ENCODE assay signal across 16 mouse cellular contexts in the genomic region with DNA sequence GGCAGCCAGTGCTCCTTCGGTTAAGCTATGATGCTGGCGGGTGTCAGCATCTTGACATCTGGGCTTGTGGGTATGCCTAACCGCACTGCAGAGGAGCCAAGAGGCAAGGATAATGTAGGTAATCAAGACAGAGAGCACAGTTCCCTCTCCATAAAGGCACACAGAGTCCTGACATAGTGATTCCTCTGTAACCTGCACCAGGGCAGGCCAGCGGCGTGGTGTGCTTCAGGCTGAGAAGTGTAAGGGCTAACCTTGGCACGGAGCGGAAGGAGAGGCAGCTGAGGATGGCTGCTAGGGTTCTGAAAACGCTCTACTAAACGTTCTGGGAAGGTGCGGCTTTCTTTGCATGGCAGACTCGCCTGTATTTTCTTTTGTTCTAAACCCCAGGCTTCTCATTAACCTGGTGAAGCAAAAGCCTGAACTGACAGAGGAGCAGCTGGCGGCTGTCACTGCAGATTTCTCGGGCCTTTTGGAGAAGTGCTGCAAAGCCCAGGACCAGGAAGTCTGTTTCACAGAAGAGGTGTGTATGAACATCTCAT. TPM values are rescaled to one million over a fixed set of nuclear protein-coding genes. Genes with fewer than 3 reads are reported as not detected.
DNase-seq lines count a peak whose midpoint lies in the region; ATAC-seq and TF ChIP-seq lines count a peak whose summit lies in the region.
"Had no signal": no experiment of that assay in that cellular context is flagged by ENCODE, and none has a peak within 500 bp of the region (broad histone marks: within the 10 kb centered on the region; RNA-seq: fewer than 3 reads in every experiment).

No protein-coding gene starts in this region.

- no peaks in the 10 kb centered on the region for H3K9me3 ChIP-seq in forebrain, embryonic 11.5 days (ENCODE audit: control insufficient read depth, low read length)
- no peaks in the 10 kb centered on the region for H3K9me3 ChIP-seq in forebrain, postnatal 0 days (ENCODE audit: low read length)
- no peaks in the 10 kb centered on the region for H3K9me3 ChIP-seq in liver, postnatal 0 days (ENCODE audit: low read length)
- no peaks in the 10 kb centered on the region for H3K9me3 ChIP-seq in liver, embryonic 11.5 days (ENCODE audit: control insufficient read depth, low read length)
- H3K9me3 ChIP-seq: liver, embryonic 13.5 days had no signal

- no peak for TF ChIP-seq EP300 in liver, postnatal 0 days (IDR thresholded peaks at IDR 0.05; ENCODE audit: low read depth)

- WGBS in forebrain, embryonic 11.5 days, result 48% methylated on average over 13 of the region's 13 CpGs
- WGBS in forebrain, postnatal 0 days, result 37% methylated on average over 13 of the region's 13 CpGs
- 62% methylated on average over 13 of the region's 13 CpGs for WGBS in liver, postnatal 0 days (ENCODE audit: insufficient replicate concordance)
- 56% methylated on average over 13 of the region's 13 CpGs for WGBS in liver, embryonic 11.5 days

- no peak overlapping the region for H3K9ac ChIP-seq in forebrain, embryonic 11.5 days (ENCODE audit: low read length)
- H3K9ac ChIP-seq in forebrain, postnatal 0 days, result no peak overlapping the region
- no peak overlapping the region for H3K9ac ChIP-seq in liver, postnatal 0 days (replicated peaks)
- H3K9ac ChIP-seq in liver, embryonic 11.5 days (ENCODE audit: low read depth, low read length), result no peak overlapping the region
- H3K9ac ChIP-seq: liver, embryonic 13.5 days had no signal

- H3K27ac ChIP-seq in forebrain, embryonic 11.5 days (ENCODE audit: low read depth, low read length), result no peak overlapping the region
- H3K27ac ChIP-seq in forebrain, postnatal 0 days (ENCODE audit: low read depth, low read length), result no peak overlapping the region
- no peak overlapping the region for H3K27ac ChIP-seq in liver, postnatal 0 days (ENCODE audit: low read depth)
- no peak overlapping the region for H3K27ac ChIP-seq in liver, embryonic 11.5 days (ENCODE audit: low read depth, low read length)
- H3K27ac ChIP-seq: liver, embryonic 13.5 days had no signal

- TF ChIP-seq CTCF in forebrain, postnatal 0 days (IDR thresholded peaks at IDR 0.05; ENCODE audit: low read depth), result no peak
- TF ChIP-seq CTCF in liver, postnatal 0 days (IDR thresholded peaks at IDR 0.05; ENCODE audit: low read depth), result no peak

- H3K4me1 ChIP-seq in forebrain, embryonic 11.5 days (replicated peaks; ENCODE audit: control insufficient read depth, insufficient read depth, low read length), result no peaks in the 10 kb centered on the region
- no peaks in the 10 kb centered on the region for H3K4me1 ChIP-seq in forebrain, postnatal 0 days (ENCODE audit: insufficient read depth)
- no peaks in the 10 kb centered on the region for H3K4me1 ChIP-seq in liver, postnatal 0 days (ENCODE audit: insufficient read depth)
- no peaks in the 10 kb centered on the region for H3K4me1 ChIP-seq in liver, embryonic 11.5 days (replicated peaks; ENCODE audit: control insufficient read depth, insufficient read depth, low read length)
- H3K4me1 ChIP-seq: liver, embryonic 13.5 days had no signal

- ATAC-seq in forebrain, embryonic 11.5 days (replicated peaks; ENCODE audit: low FRiP score), result 0 out of 2 replicates have a peak, but pooled peaks have one; percentile 33
- no peak for ATAC-seq in forebrain, postnatal 0 days
- peak; percentile 6; the same call in 1 of the 2 replicates for ATAC-seq in liver, postnatal 0 days
- ATAC-seq in liver, embryonic 11.5 days (replicated peaks; ENCODE audit: low FRiP score), result no peak
- ATAC-seq: Patski had no signal

- no peaks in the 10 kb centered on the region for H3K27me3 ChIP-seq in forebrain, embryonic 11.5 days (ENCODE audit: control insufficient read depth, insufficient read depth, low read length)
- H3K27me3 ChIP-seq in forebrain, postnatal 0 days (ENCODE audit: insufficient read depth, low read length), result no peaks in the 10 kb centered on the region
- no peaks in the 10 kb centered on the region for H3K27me3 ChIP-seq in liver, postnatal 0 days (ENCODE audit: insufficient read depth, low read length)
- no peaks in the 10 kb centered on the region for H3K27me3 ChIP-seq in liver, embryonic 11.5 days (replicated peaks; ENCODE audit: control insufficient read depth, insufficient read depth, low read length)
- H3K27me3 ChIP-seq: liver, embryonic 13.5 days had no signal

- H3K4me3 ChIP-seq in forebrain, embryonic 11.5 days (ENCODE audit: low read depth, low read length), result no peak overlapping the region
- no peak overlapping the region for H3K4me3 ChIP-seq in forebrain, postnatal 0 days (ENCODE audit: low read depth, low read length)
- H3K4me3 ChIP-seq in liver, postnatal 0 days (ENCODE audit: low read depth, low read length), result no peak overlapping the region
- no peak overlapping the region for H3K4me3 ChIP-seq in liver, embryonic 11.5 days (ENCODE audit: low read depth, low read length)
- H3K4me3 ChIP-seq: liver, embryonic 13.5 days; myocyte had no signal

- no peak overlapping the region for H3K4me2 ChIP-seq in forebrain, embryonic 11.5 days (ENCODE audit: low read depth, low read length, severe bottlenecking)
- no peak overlapping the region for H3K4me2 ChIP-seq in forebrain, postnatal 0 days (ENCODE audit: low read depth)
- H3K4me2 ChIP-seq in liver, postnatal 0 days (ENCODE audit: low read depth, low read length), result no peak overlapping the region
- no peak overlapping the region for H3K4me2 ChIP-seq in liver, embryonic 11.5 days
- H3K4me2 ChIP-seq: liver, embryonic 13.5 days had no signal

- DNase-seq in forebrain, embryonic 11.5 days (ENCODE audit: low spot score), result no peak
- DNase-seq in forebrain, postnatal 0 days, result no peak
- no peak for DNase-seq in liver, postnatal 0 days
- no peak for DNase-seq in liver, embryonic 11.5 days (ENCODE audit: low spot score)
- peak; percentile 6 to 28 for DNase-seq in kidney, postnatal 36 days
- peak; percentile 81 for DNase-seq in yolk sac, embryonic 10.5 days (ENCODE audit: low spot score)
- DNase-seq in urinary bladder, postnatal 14 days (ENCODE audit: low spot score), result no peak
- no peak for DNase-seq in heart, adult 8-10 months (ENCODE audit: low spot score)
- DNase-seq: adrenal gland, postnatal 14 days; B cell, adult 2 months; liver, embryonic 13.5 days; lung, postnatal 36 days; thymus, postnatal 14 days had no signal

- no peaks in the 10 kb centered on the region for H3K36me3 ChIP-seq in forebrain, embryonic 11.5 days (ENCODE audit: control insufficient read depth, insufficient read depth, low read length)
- H3K36me3 ChIP-seq in forebrain, postnatal 0 days (ENCODE audit: insufficient read depth), result no peaks in the 10 kb centered on the region
- peaks cover 3% of the 10 kb centered on the region; the same call in 1 of the 2 replicates for H3K36me3 ChIP-seq in liver, postnatal 0 days (replicated peaks; ENCODE audit: insufficient read depth, low read length)
- no peaks in the 10 kb centered on the region for H3K36me3 ChIP-seq in liver, embryonic 11.5 days (ENCODE audit: control insufficient read depth, insufficient read depth, low read length)
- H3K36me3 ChIP-seq: liver, embryonic 13.5 days had no signal

RNA-seq across cellular contexts. Expression of a gene that starts 11.3 kb away (rescaled TPM):
- polyA plus RNA-seq in forebrain, embryonic 11.5 days (2014; fragmentation: Nextera tagmentation; extraction: Ambion mirVana), result not detected in 2 replicates
- not detected in 2 replicates for total RNA-seq in forebrain, postnatal 0 days (2014; rRNA removed)
- not detected in 2 replicates for polyA plus RNA-seq in forebrain, postnatal 0 days (2015; fragmentation: Nextera tagmentation; extraction: Ambion mirVana)
- polyA plus RNA-seq in liver, postnatal 0 days (2015; fragmentation: Nextera tagmentation; extraction: Ambion mirVana), result 54.6 and 56.0 TPM in 2 replicates
- polyA plus RNA-seq in liver, embryonic 11.5 days (2014; fragmentation: Nextera tagmentation; extraction: Ambion mirVana), result 8.8 and 11.4 TPM in 2 replicates
- not detected for total RNA-seq in heart, adult 8-10 months (2022)
- polyA plus RNA-seq: myocyte had no signal

RNA-seq across cellular contexts. Expression of a gene that starts 16.9 kb away (rescaled TPM):
- polyA plus RNA-seq in forebrain, embryonic 11.5 days (2014; fragmentation: Nextera tagmentation; extraction: Ambion mirVana), result 0.29 TPM in 1 of 2 replicates, not detected in the other
- total RNA-seq in forebrain, postnatal 0 days (2014; rRNA removed), result not detected in 2 replicates
- polyA plus RNA-seq in forebrain, postnatal 0 days (2015; fragmentation: Nextera tagmentation; extraction: Ambion mirVana), result 0.11 and 0.17 TPM in 2 replicates
- 11,303 and 11,922 TPM in 2 replicates for polyA plus RNA-seq in liver, postnatal 0 days (2015; fragmentation: Nextera tagmentation; extraction: Ambion mirVana)
- polyA plus RNA-seq in liver, embryonic 11.5 days (2014; fragmentation: Nextera tagmentation; extraction: Ambion mirVana), result 6,352 and 6,971 TPM in 2 replicates
- total RNA-seq in heart, adult 8-10 months (2022), result not detected
- polyA plus RNA-seq: Patski had no signal

RNA-seq across cellular contexts. Expression of a gene that starts 46.8 kb away (rescaled TPM):
- polyA plus RNA-seq in forebrain, embryonic 11.5 days (2014; fragmentation: Nextera tagmentation; extraction: Ambion mirVana), result not detected in 2 replicates
- total RNA-seq in forebrain, postnatal 0 days (2014; rRNA removed), result not detected in 2 replicates
- not detected in 2 replicates for polyA plus RNA-seq in forebrain, postnatal 0 days (2015; fragmentation: Nextera tagmentation; extraction: Ambion mirVana)
- 15,780 and 16,843 TPM in 2 replicates for polyA plus RNA-seq in liver, postnatal 0 days (2015; fragmentation: Nextera tagmentation; extraction: Ambion mirVana)
- 772 and 788 TPM in 2 replicates for polyA plus RNA-seq in liver, embryonic 11.5 days (2014; fragmentation: Nextera tagmentation; extraction: Ambion mirVana)
- under 1 TPM in 2 of 4 experiments, not detected in 2; 0.25 to 0.28 TPM for total RNA-seq in heart, adult 8-10 months (2022)
- polyA plus RNA-seq: myocyte, Patski had no signal

RNA-seq across cellular contexts. Expression of a gene that starts 53.4 kb away (rescaled TPM):
- not detected in 2 replicates for polyA plus RNA-seq in forebrain, embryonic 11.5 days (2014; fragmentation: Nextera tagmentation; extraction: Ambion mirVana)
- total RNA-seq in forebrain, postnatal 0 days (2014; rRNA removed), result 0.10 and 0.69 TPM in 2 replicates
- 0.28 and 0.29 TPM in 2 replicates for polyA plus RNA-seq in forebrain, postnatal 0 days (2015; fragmentation: Nextera tagmentation; extraction: Ambion mirVana)
- 9.4 and 10.0 TPM in 2 replicates for polyA plus RNA-seq in liver, postnatal 0 days (2015; fragmentation: Nextera tagmentation; extraction: Ambion mirVana)
- polyA plus RNA-seq in liver, embryonic 11.5 days (2014; fragmentation: Nextera tagmentation; extraction: Ambion mirVana), result 0.19 and 0.35 TPM in 2 replicates
- not detected for total RNA-seq in heart, adult 8-10 months (2022)
- polyA plus RNA-seq: heart, embryonic 16.5 days; myocyte had no signal

Comparison
In these comparisons a context has a peak if more than half of its experiments do, and no peak if none do; other contexts are left out.
1. ATAC-seq: peak in forebrain, embryonic 11.5 days (single experiment) and liver, postnatal 0 days (single experiment); none in forebrain, postnatal 0 days (single experiment) and liver, embryonic 11.5 days (single experiment).
2. DNase-seq: peak in kidney, postnatal 36 days (2 of 2) and yolk sac, embryonic 10.5 days (single experiment); none in forebrain, embryonic 11.5 days (single experiment), forebrain, postnatal 0 days (single experiment), liver, postnatal 0 days (single experiment), liver, embryonic 11.5 days (single experiment), urinary bladder, postnatal 14 days (single experiment) and heart, adult 8-10 months (single experiment).
3. RNA of a gene that starts 16.9 kb away (polyA plus RNA-seq): 11,303 to 11,922 TPM in liver, postnatal 0 days and 6,352 to 6,971 TPM in liver, embryonic 11.5 days; 0.29 TPM in forebrain, embryonic 11.5 days and 0.11 to 0.17 TPM in forebrain, postnatal 0 days; every median in the first group is over 1,000 times any median in the second.
4. RNA of a gene that starts 46.8 kb away (polyA plus RNA-seq): 15,780 to 16,843 TPM in liver, postnatal 0 days and 772 to 788 TPM in liver, embryonic 11.5 days; not detected in forebrain, postnatal 0 days and not detected in forebrain, embryonic 11.5 days; every median in the first group is over 100 times any median in the second.